Mouse (Mus musculus): ENCODE measurements around the gene Odf3l1.

Gene Odf3l1

GRCm38 (mm10) chr9:56842303-56842719 is 22.2 kb downstream of the Odf3l1 start:
- DNase-seq: no peak

GRCm38 (mm10) chr9:56841864-56842263 is 22.6 kb downstream of the Odf3l1 start:
- DNase-seq: no peak

GRCm38 (mm10) chr9:56840721-56841120 is 23.8 kb downstream of the Odf3l1 start:
- DNase-seq: no peak

GRCm38 (mm10) chr9:56835152-56835551 is 29.3 kb downstream of the Odf3l1 start:
- no peak for DNase-seq

GRCm38 (mm10) chr9:56832900-56833299 is 31.6 kb downstream of the Odf3l1 start:
- DNase-seq: peak; percentile 24

- DNase-seq: no peak
Measured at GRCm38 (mm10) chr9:56831904-56832303, 32.6 kb downstream of the Odf3l1 start.

- no peak for DNase-seq
Measured at GRCm38 (mm10) chr9:56830162-56830561, 34.3 kb downstream of the Odf3l1 start.

GRCm38 (mm10) chr9:56828841-56829240 is 35.6 kb downstream of the Odf3l1 start:
- no peak for DNase-seq

- no peak for DNase-seq
Measured at GRCm38 (mm10) chr9:56828146-56828545, 36.3 kb downstream of the Odf3l1 start.

GRCm38 (mm10) chr9:56825476-56826213 is 38.8 kb downstream of the Odf3l1 start:
- DNase-seq: no peak

- DNase-seq: no peak
Measured at GRCm38 (mm10) chr9:56824900-56825299, 39.6 kb downstream of the Odf3l1 start.

- DNase-seq: no peak
Measured at GRCm38 (mm10) chr9:56810916-56811315, 53.6 kb downstream of the Odf3l1 start.

- no peak for DNase-seq
Measured at GRCm38 (mm10) chr9:56807990-56808389, 56.5 kb downstream of the Odf3l1 start.

GRCm38 (mm10) chr9:56803146-56803545 is 61.3 kb downstream of the Odf3l1 start:
- DNase-seq: no peak

All from right cerebral cortex, postnatal 25 days (tissue).